Mouse (Mus musculus) WW6 (cell line): Measurements from ENCODE around the gene Sfn.

ENCODE experiments used
- DNase-seq: peaks from one replicate; pipeline ENCODE4 v3.0.0-alpha.2; 2013; ENCODE audit warnings: low read depth, low spot score

Gene Sfn

GRCm38 (mm10) chr4:133584059-133584951 lies 17.7 kb downstream of the Sfn start, which contains the start of gene Gpn2:
TSS of gene Gpn2 (plus strand) at chr4:133584362.
- DNase-seq: peak; percentile 62

- DNase-seq: no peak
Observed at GRCm38 (mm10) chr4:133583690-133584058, 18.3 kb downstream of the Sfn start.

GRCm38 (mm10) chr4:133577983-133578382 lies 24.0 kb downstream of the Sfn start:
- no peak for DNase-seq

GRCm38 (mm10) chr4:133574843-133575202 lies 27.1 kb downstream of the Sfn start:
- no peak for DNase-seq

GRCm38 (mm10) chr4:133574070-133574842 lies 27.7 kb downstream of the Sfn start, which contains the start of gene Gpatch3:
TSS of gene Gpatch3 (plus strand) at chr4:133574745.
- peak; percentile 71 for DNase-seq

GRCm38 (mm10) chr4:133570066-133570466 lies 31.9 kb downstream of the Sfn start:
- no peak for DNase-seq

- no peak for DNase-seq
Observed at GRCm38 (mm10) chr4:133569291-133570065, 32.5 kb downstream of the Sfn start.

GRCm38 (mm10) chr4:133567251-133567650 lies 34.7 kb downstream of the Sfn start:
- DNase-seq: no peak

- DNase-seq: no peak
Observed at GRCm38 (mm10) chr4:133563123-133563571, 38.8 kb downstream of the Sfn start.

GRCm38 (mm10) chr4:133561622-133562021 lies 40.3 kb downstream of the Sfn start:
- DNase-seq: no peak

- no peak for DNase-seq
Observed at GRCm38 (mm10) chr4:133559846-133560245, 42.1 kb downstream of the Sfn start.

- no peak for DNase-seq
Observed at GRCm38 (mm10) chr4:133557041-133557717, 44.8 kb downstream of the Sfn start.

GRCm38 (mm10) chr4:133553448-133554330 lies 48.3 kb downstream of the Sfn start:
- no peak for DNase-seq

GRCm38 (mm10) chr4:133552768-133553447 lies 49.1 kb downstream of the Sfn start, which contains the start of gene Nr0b2:
TSS of gene Nr0b2 (plus strand) at chr4:133553376.
- no peak for DNase-seq

GRCm38 (mm10) chr4:133552029-133552428 lies 49.9 kb downstream of the Sfn start:
- DNase-seq: no peak
